Mouse (Mus musculus) neural tube, embryonic 15.5 days (tissue): ENCODE results near the gene AI413582. TPM values are rescaled to one million over a fixed set of nuclear protein-coding genes. Genes with fewer than 3 reads are reported as not detected.

Experiments used
- ATAC-seq: fragments of 200-750 bp; cut with Nextera tagmentation; 2 replicates; pipeline ENCODE4 v1.8.0; 2017; ENCODE audit warnings: mild to moderate bottlenecking, moderate TSS enrichment, moderate library complexity; ENCODE audit not compliant: low FRiP score
- H3K27ac ChIP-seq: fragments of 300-500 bp; sonication (generic); replicated peaks from 2 replicates; pipeline ENCODE4 v1.5.1; 2015; ENCODE audit warnings: mild to moderate bottlenecking, inconsistent platforms
- H3K27me3 ChIP-seq: fragments of 300-500 bp; sonication (generic); replicated peaks from 2 replicates; pipeline ENCODE4 v1.6.1; 2015; ENCODE audit warnings: inconsistent platforms
- H3K36me3 ChIP-seq: fragments of 300-500 bp; sonication (generic); 2 replicates; pipeline ENCODE4 v1.6.1; 2015; ENCODE audit warnings: inconsistent platforms
- H3K4me1 ChIP-seq: fragments of 300-500 bp; sonication (generic); 2 replicates; pipeline ENCODE4 v1.6.1; 2015; ENCODE audit warnings: inconsistent platforms
- H3K4me2 ChIP-seq: fragments of 300-500 bp; sonication (generic); 2 replicates; pipeline ENCODE4 v1.6.1; 2015; ENCODE audit warnings: inconsistent platforms, mild to moderate bottlenecking, moderate library complexity
- H3K4me3 ChIP-seq: fragments of 300-500 bp; sonication (generic); replicated peaks from 2 replicates; pipeline ENCODE4 v1.5.1; 2015; ENCODE audit warnings: mild to moderate bottlenecking, inconsistent platforms
- H3K9ac ChIP-seq: fragments of 300-500 bp; sonication (generic); replicated peaks from 2 replicates; pipeline ENCODE4 v1.6.1; 2015; ENCODE audit warnings: mild to moderate bottlenecking, inconsistent platforms
- H3K9me3 ChIP-seq: fragments of 300-500 bp; sonication (generic); replicated peaks from 2 replicates; pipeline ENCODE4 v1.6.1; 2016; ENCODE audit warnings: inconsistent platforms
- WGBS: fragments of 180-500 bp; shearing (Covaris S2); methylation state at CpG from one replicate; pipeline ENCODE4 v1.1.7; 2015; ENCODE audit warnings: mixed read lengths; 5-methylcytosine and 5-hydroxymethylcytosine counted together
- polyA plus RNA-seq: library from polyadenylated mRNA; unstranded; fragments of >200 nt; fragmentation: Nextera tagmentation; extraction: Ambion mirVana; gene quantifications from 2 replicates; pipeline ENCODE4 v1.2.1, GENCODE M21; 2015

AI413582 gene
- polyA plus RNA-seq, 1 experiment from 2014 or later: 74.9 TPM

- Histone ChIP-seq H3K4me3 (peak overlapping the region; percentile 73), H3K4me1 (peaks cover 38% of the 10 kb centered on the region), H3K36me3 (no peaks in the 10 kb centered on the region), H3K27me3 (peaks cover 13% of the 10 kb centered on the region), H3K4me2 (peak overlapping the region; percentile 84), H3K9me3 (no peaks in the 10 kb centered on the region), H3K27ac (no peak overlapping the region), H3K9ac (no peak overlapping the region)
- WGBS: 51% methylated on average over 20 of the region's 20 CpGs
- ATAC-seq: no peak
Observed at GRCm38 (mm10) chr17:27554062-27554960, 11.2 kb downstream of the AI413582 start.

GRCm38 (mm10) chr17:27552215-27553201 is 13.0 kb downstream of the AI413582 start:
- no peak overlapping the region for H3K9ac ChIP-seq
- no peaks in the 10 kb centered on the region for H3K9me3 ChIP-seq
- peaks cover 13% of the 10 kb centered on the region for H3K27me3 ChIP-seq
- WGBS: 76% methylated on average over 23 of the region's 23 CpGs
- ATAC-seq: no peak
- H3K36me3 ChIP-seq: no peaks in the 10 kb centered on the region
- H3K4me1 ChIP-seq: peaks cover 22% of the 10 kb centered on the region
- no peak overlapping the region for H3K4me3 ChIP-seq
- H3K4me2 ChIP-seq: no peak overlapping the region
- H3K27ac ChIP-seq: no peak overlapping the region

GRCm38 (mm10) chr17:27551393-27551940 is 14.1 kb downstream of the AI413582 start:
- no peak overlapping the region for H3K4me3 ChIP-seq
- no peak for ATAC-seq
- no peak overlapping the region for H3K4me2 ChIP-seq
- H3K27me3 ChIP-seq: peaks cover 13% of the 10 kb centered on the region
- no peaks in the 10 kb centered on the region for H3K36me3 ChIP-seq
- 71% methylated on average over 10 of the region's 10 CpGs for WGBS
- no peak overlapping the region for H3K27ac ChIP-seq
- H3K9ac ChIP-seq: no peak overlapping the region
- H3K4me1 ChIP-seq: peaks cover 20% of the 10 kb centered on the region
- H3K9me3 ChIP-seq: no peaks in the 10 kb centered on the region

GRCm38 (mm10) chr17:27549234-27549633 is 16.3 kb downstream of the AI413582 start:
- WGBS: 34% methylated on average over 8 of the region's 8 CpGs

GRCm38 (mm10) chr17:27547253-27547868 is 18.2 kb downstream of the AI413582 start:
- WGBS: 74% methylated on average over 9 of the region's 9 CpGs
- no peak overlapping the region for H3K4me2 ChIP-seq
- peaks cover 4% of the 10 kb centered on the region for H3K4me1 ChIP-seq
- H3K36me3 ChIP-seq: no peaks in the 10 kb centered on the region
- no peak for ATAC-seq
- H3K4me3 ChIP-seq: no peak overlapping the region
- no peaks in the 10 kb centered on the region for H3K9me3 ChIP-seq
- H3K27ac ChIP-seq: no peak overlapping the region
- no peaks in the 10 kb centered on the region for H3K27me3 ChIP-seq
- no peak overlapping the region for H3K9ac ChIP-seq

More at GRCm38 (mm10) chr17:27549234-27549633, 16.3 kb downstream of the AI413582 start:
- no peaks in the 10 kb centered on the region for H3K9me3 ChIP-seq
- peaks cover 4% of the 10 kb centered on the region for H3K4me1 ChIP-seq
- no peak overlapping the region for H3K9ac ChIP-seq
- no peaks in the 10 kb centered on the region for H3K27me3 ChIP-seq
- no peak overlapping the region for H3K27ac ChIP-seq
- no peak for ATAC-seq
- no peak overlapping the region for H3K4me3 ChIP-seq
- H3K4me2 ChIP-seq: no peak overlapping the region
- no peaks in the 10 kb centered on the region for H3K36me3 ChIP-seq

GRCm38 (mm10) chr17:27546574-27547085 is 18.9 kb downstream of the AI413582 start:
- no peaks in the 10 kb centered on the region for H3K9me3 ChIP-seq
- no peak overlapping the region for H3K4me3 ChIP-seq
- peaks cover 4% of the 10 kb centered on the region for H3K4me1 ChIP-seq
- H3K27me3 ChIP-seq: no peaks in the 10 kb centered on the region
- no peak overlapping the region for H3K27ac ChIP-seq
- H3K36me3 ChIP-seq: no peaks in the 10 kb centered on the region
- no peak overlapping the region for H3K4me2 ChIP-seq
- H3K9ac ChIP-seq: no peak overlapping the region
- no peak for ATAC-seq
- WGBS: 76% methylated on average over 7 of the region's 7 CpGs

GRCm38 (mm10) chr17:27545991-27546390 is 19.6 kb downstream of the AI413582 start:
- no peak overlapping the region for H3K4me2 ChIP-seq
- H3K27ac ChIP-seq: no peak overlapping the region
- H3K36me3 ChIP-seq: no peaks in the 10 kb centered on the region
- H3K4me1 ChIP-seq: peaks cover 4% of the 10 kb centered on the region
- H3K27me3 ChIP-seq: no peaks in the 10 kb centered on the region
- ATAC-seq: no peak
- no peak overlapping the region for H3K9ac ChIP-seq
- no peaks in the 10 kb centered on the region for H3K9me3 ChIP-seq
- H3K4me3 ChIP-seq: no peak overlapping the region
- WGBS: 53% methylated on average over 12 of the region's 12 CpGs

GRCm38 (mm10) chr17:27544551-27544950 is 21.0 kb downstream of the AI413582 start:
- Histone ChIP-seq H3K36me3 (no peaks in the 10 kb centered on the region), H3K4me1 (peaks cover 4% of the 10 kb centered on the region), H3K9me3 (no peaks in the 10 kb centered on the region), H3K9ac (no peak overlapping the region), H3K4me3 (no peak overlapping the region), H3K27me3 (no peaks in the 10 kb centered on the region), H3K27ac (no peak overlapping the region), H3K4me2 (no peak overlapping the region)
- WGBS: 81% methylated on average over 11 of the region's 11 CpGs
- no peak for ATAC-seq

- 73% methylated on average over 3 of the region's 3 CpGs for WGBS
- H3K27ac ChIP-seq: no peak overlapping the region
- no peaks in the 10 kb centered on the region for H3K9me3 ChIP-seq
- no peaks in the 10 kb centered on the region for H3K36me3 ChIP-seq
- H3K9ac ChIP-seq: no peak overlapping the region
- no peak for ATAC-seq
- H3K27me3 ChIP-seq: no peaks in the 10 kb centered on the region
- no peak overlapping the region for H3K4me2 ChIP-seq
- H3K4me3 ChIP-seq: no peak overlapping the region
- no peaks in the 10 kb centered on the region for H3K4me1 ChIP-seq
Observed at GRCm38 (mm10) chr17:27541984-27542383, 23.6 kb downstream of the AI413582 start.

GRCm38 (mm10) chr17:27541261-27541660 is 24.3 kb downstream of the AI413582 start:
- Histone ChIP-seq H3K27me3 (no peaks in the 10 kb centered on the region), H3K9ac (no peak overlapping the region), H3K4me1 (no peaks in the 10 kb centered on the region), H3K4me3 (no peak overlapping the region), H3K36me3 (no peaks in the 10 kb centered on the region), H3K9me3 (no peaks in the 10 kb centered on the region), H3K4me2 (no peak overlapping the region), H3K27ac (no peak overlapping the region)
- 78% methylated on average over 2 of the region's 2 CpGs for WGBS
- ATAC-seq: no peak

- Histone ChIP-seq H3K27me3 (no peaks in the 10 kb centered on the region), H3K4me3 (no peak overlapping the region), H3K4me2 (peak overlapping the region; percentile 29; the same call in 1 of the 2 replicates), H3K27ac (no peak overlapping the region), H3K9ac (no peak overlapping the region), H3K9me3 (no peaks in the 10 kb centered on the region), H3K36me3 (no peaks in the 10 kb centered on the region), H3K4me1 (peaks cover 2% of the 10 kb centered on the region; the same call in 1 of the 2 replicates)
- no peak for ATAC-seq
- 4% methylated on average over 10 of the region's 10 CpGs for WGBS
Observed at GRCm38 (mm10) chr17:27534718-27535117, 30.8 kb downstream of the AI413582 start.
